Mouse (Mus musculus): ENCODE data around the gene Atg7.

GRCm38 (mm10) chr6:114895191-114895590 is 252.3 kb downstream of the Atg7 start:
- no peak for TF ChIP-seq CTCF (IDR thresholded peaks at IDR 0.05; ENCODE audit: low read depth, low read length)
- TF ChIP-seq POLR2A (IDR thresholded peaks at IDR 0.05; ENCODE audit: extremely low read depth, insufficient read depth, low read length) = no peak
